Mouse (Mus musculus): Measurements from ENCODE around the gene Zfc3h1.

Zfc3h1 gene

DNA sequence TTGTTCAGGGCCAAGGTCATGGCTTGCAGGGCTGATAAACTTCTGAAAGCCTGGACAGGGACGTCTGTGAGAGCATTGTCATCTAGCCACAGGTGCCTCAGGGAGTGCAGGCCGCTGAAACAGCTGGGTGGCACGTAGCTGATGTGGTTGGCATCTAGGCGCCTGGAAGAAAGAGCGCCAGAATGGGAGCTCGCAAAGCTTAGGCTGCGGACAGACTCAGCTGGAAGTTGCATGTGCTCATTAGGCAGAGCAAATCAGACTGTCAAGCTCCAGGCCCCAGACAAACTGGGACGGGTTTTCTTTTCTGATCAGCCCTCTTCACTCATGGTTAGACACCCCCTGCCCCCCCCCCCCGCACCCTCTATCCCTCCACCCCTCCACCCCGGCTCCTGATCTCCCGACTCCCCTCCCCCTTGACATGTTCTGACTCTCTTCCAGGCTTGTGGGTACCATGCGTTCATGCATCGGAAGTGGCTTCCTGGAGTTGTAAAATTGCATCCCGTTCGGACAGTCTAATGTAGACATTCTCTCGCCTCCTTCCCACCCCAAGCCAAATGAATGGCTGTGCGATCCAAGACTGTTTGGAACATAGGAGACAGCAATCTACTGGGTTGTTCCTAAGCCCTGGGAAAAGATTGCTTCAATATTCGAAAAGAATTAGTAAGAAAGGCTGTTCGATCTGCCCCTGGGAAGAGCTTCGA, 93.8 kb downstream of the Zfc3h1 start:
- DNase-seq (ENCODE audit: low read depth): no peak

Measured in naive thymus-derived CD4-positive, alpha-beta T cell, adult 2 months (primary cell).